Comparison of ENCODE assay signal across 8 mouse cellular contexts in genomic region chr14:46388636-46389035, GRCm38 (mm10). TPM values are rescaled to one million over a fixed set of nuclear protein-coding genes. Genes with fewer than 3 reads are reported as not detected.
A peak's percentile ranks its signal among the peaks of the same experiment; 100 is the strongest.
DNase-seq lines count a peak whose midpoint lies in the region; ATAC-seq and TF ChIP-seq lines count a peak whose summit lies in the region.

No protein-coding gene starts in this region.

- peaks cover 3% of the 10 kb centered on the region; the same call in 1 of the 2 replicates for H3K36me3 ChIP-seq in intestine, embryonic 15.5 days
- H3K36me3 ChIP-seq in liver, embryonic 15.5 days (replicated peaks), result no peaks in the 10 kb centered on the region
- H3K36me3 ChIP-seq in neural tube, embryonic 15.5 days, result no peaks in the 10 kb centered on the region

- H3K4me2 ChIP-seq in intestine, embryonic 15.5 days (replicated peaks), result peak overlapping the region; percentile 78
- peak overlapping the region; percentile 63 for H3K4me2 ChIP-seq in liver, embryonic 15.5 days
- H3K4me2 ChIP-seq in neural tube, embryonic 15.5 days, result peak overlapping the region; percentile 93

- peaks cover 25% of the 10 kb centered on the region for H3K27me3 ChIP-seq in intestine, embryonic 15.5 days (replicated peaks)
- peaks cover 97% of the 10 kb centered on the region for H3K27me3 ChIP-seq in liver, embryonic 15.5 days
- H3K27me3 ChIP-seq in neural tube, embryonic 15.5 days (replicated peaks), result peaks cover 67% of the 10 kb centered on the region

- H3K27ac ChIP-seq in gastrocnemius, adult 2 months, result peak overlapping the region; percentile 84
- peak overlapping the region; percentile 88 for H3K27ac ChIP-seq in intestine, embryonic 15.5 days
- no peak overlapping the region for H3K27ac ChIP-seq in liver, embryonic 15.5 days (replicated peaks)
- no peak overlapping the region for H3K27ac ChIP-seq in neural tube, embryonic 15.5 days (replicated peaks)

- no peaks in the 10 kb centered on the region for H3K9me3 ChIP-seq in intestine, embryonic 15.5 days
- H3K9me3 ChIP-seq in liver, embryonic 15.5 days (replicated peaks), result no peaks in the 10 kb centered on the region
- H3K9me3 ChIP-seq in neural tube, embryonic 15.5 days (replicated peaks), result no peaks in the 10 kb centered on the region

- intact Hi-C loops in gastrocnemius, adult 2 months (cut with DNase I), result loop anchor here (5.0 to 10.0 kb wide), 3 partner anchors 71 to 336 kb away; no protein-coding TSS in a partner anchor

- H3K9ac ChIP-seq in intestine, embryonic 15.5 days, result peak overlapping the region; percentile 59
- no peak overlapping the region for H3K9ac ChIP-seq in liver, embryonic 15.5 days
- no peak overlapping the region for H3K9ac ChIP-seq in neural tube, embryonic 15.5 days (replicated peaks)

- peak; percentile 64 for DNase-seq in adrenal gland, postnatal 10 days
- no peak for DNase-seq in adrenal gland, adult 18-20 months (ENCODE audit: low spot score in 2 of 2)
- peak; percentile 70 for DNase-seq in gastrocnemius, adult 2 months
- no peak for DNase-seq in cerebellum, postnatal 36 days
- DNase-seq in urinary bladder, postnatal 4 days (ENCODE audit: low spot score in 2 of 2), result no peak

- peaks cover 10% of the 10 kb centered on the region for H3K4me1 ChIP-seq in intestine, embryonic 15.5 days (replicated peaks)
- H3K4me1 ChIP-seq in liver, embryonic 15.5 days (replicated peaks), result peaks cover 12% of the 10 kb centered on the region
- peaks cover 54% of the 10 kb centered on the region for H3K4me1 ChIP-seq in neural tube, embryonic 15.5 days

- under 1% methylated on average over 27 of the region's 27 CpGs for WGBS in intestine, embryonic 15.5 days
- under 1% methylated on average over 27 of the region's 27 CpGs for WGBS in liver, embryonic 15.5 days (ENCODE audit: insufficient replicate concordance)
- WGBS in neural tube, embryonic 15.5 days, result under 1% methylated on average over 27 of the region's 27 CpGs

- no peak for ATAC-seq in intestine, embryonic 15.5 days
- no peak for ATAC-seq in liver, embryonic 15.5 days (ENCODE audit: insufficient read depth)
- no peak for ATAC-seq in neural tube, embryonic 15.5 days (ENCODE audit: low FRiP score)

- peak overlapping the region; percentile 71 for H3K4me3 ChIP-seq in gastrocnemius, adult 2 months
- peak overlapping the region; percentile 53 for H3K4me3 ChIP-seq in intestine, embryonic 15.5 days (replicated peaks)
- peak overlapping the region; percentile 53 for H3K4me3 ChIP-seq in liver, embryonic 15.5 days (replicated peaks)
- peak overlapping the region; percentile 56 for H3K4me3 ChIP-seq in neural tube, embryonic 15.5 days (replicated peaks)

- peak; percentile 56 for TF ChIP-seq CTCF in gastrocnemius, adult 2 months (IDR thresholded peaks at IDR 0.05)

RNA-seq across cellular contexts. Expression of gene Bmp4, which starts 1.8 kb away (rescaled TPM):
- total RNA-seq in adrenal gland, postnatal 10 days (2021), result 10 to 100 TPM in 1 of 2 experiments, 1 to 10 TPM in 1; 8.6 to 10.3 TPM
- total RNA-seq in adrenal gland, adult 18-20 months (2021), result 10 to 100 TPM in 1 of 2 experiments, 1 to 10 TPM in 1; 7.4 to 16.3 TPM
- total RNA-seq in gastrocnemius, adult 2 months (2021), result 1 to 10 TPM; 5.0 to 5.4 TPM
- 65.6 and 74.4 TPM in 2 replicates for polyA plus RNA-seq in intestine, embryonic 15.5 days (2015; fragmentation: Nextera tagmentation; extraction: Ambion mirVana)
- polyA plus RNA-seq in liver, embryonic 15.5 days (2015; fragmentation: Nextera tagmentation; extraction: Ambion mirVana), result 0.89 and 1.3 TPM in 2 replicates
- polyA plus RNA-seq in neural tube, embryonic 15.5 days (2015; fragmentation: Nextera tagmentation; extraction: Ambion mirVana), result 5.2 and 9.9 TPM in 2 replicates

RNA-seq across cellular contexts. Expression of gene Gm15217, which starts 9.4 kb away (rescaled TPM):
- total RNA-seq in adrenal gland, postnatal 10 days (2021), result not detected
- not detected for total RNA-seq in adrenal gland, adult 18-20 months (2021)
- total RNA-seq in gastrocnemius, adult 2 months (2021), result not detected
- polyA plus RNA-seq in intestine, embryonic 15.5 days (2015; fragmentation: Nextera tagmentation; extraction: Ambion mirVana), result 0.23 and 0.24 TPM in 2 replicates
- polyA plus RNA-seq in liver, embryonic 15.5 days (2015; fragmentation: Nextera tagmentation; extraction: Ambion mirVana), result not detected in 2 replicates
- polyA plus RNA-seq in neural tube, embryonic 15.5 days (2015; fragmentation: Nextera tagmentation; extraction: Ambion mirVana), result not detected in 2 replicates

Comparison
In these comparisons a context has a peak if more than half of its experiments do, and no peak if none do; other contexts are left out.
1. DNase-seq: peak in adrenal gland, postnatal 10 days (single experiment) and gastrocnemius, adult 2 months (single experiment); none in adrenal gland, adult 18-20 months (0 of 2), cerebellum, postnatal 36 days (0 of 2) and urinary bladder, postnatal 4 days (0 of 2).
2. H3K27ac ChIP-seq: peak in gastrocnemius, adult 2 months (single experiment) and intestine, embryonic 15.5 days (single experiment); none in liver, embryonic 15.5 days (single experiment) and neural tube, embryonic 15.5 days (single experiment).
3. Peak in every context shown above with its lines, with median percentiles within 50 percentile points of each other: H3K4me3 ChIP-seq and H3K4me2 ChIP-seq.